Mouse (Mus musculus) G1E-ER4 (cell line): Measurements from ENCODE around the gene Pcnx4. TPM values are rescaled to one million over a fixed set of nuclear protein-coding genes. Genes with fewer than 3 reads are reported as not detected.

Experiments
- GATA1 ChIP-seq: IDR thresholded peaks from one replicate; pipeline ENCODE4 v1.8.0; 2012; ENCODE audit warnings: low read length, inconsistent platforms
- polyA plus RNA-seq: library from polyadenylated mRNA; stranded (reverse); fragments of >175 nt; gene quantifications from 2 replicates; pipeline ENCODE4 v1.2.3, GENCODE M21; 2012

Gene Pcnx4
- 0.96 and 1.3 TPM in 2 replicates for polyA plus RNA-seq

- TF ChIP-seq GATA1: no peak
Measured at GRCm38 (mm10) chr12:72536021-72536597, at the start of gene Pcnx4. Gene Pcnx4, plus strand, starts transcription at chr12:72536383.

DNA sequence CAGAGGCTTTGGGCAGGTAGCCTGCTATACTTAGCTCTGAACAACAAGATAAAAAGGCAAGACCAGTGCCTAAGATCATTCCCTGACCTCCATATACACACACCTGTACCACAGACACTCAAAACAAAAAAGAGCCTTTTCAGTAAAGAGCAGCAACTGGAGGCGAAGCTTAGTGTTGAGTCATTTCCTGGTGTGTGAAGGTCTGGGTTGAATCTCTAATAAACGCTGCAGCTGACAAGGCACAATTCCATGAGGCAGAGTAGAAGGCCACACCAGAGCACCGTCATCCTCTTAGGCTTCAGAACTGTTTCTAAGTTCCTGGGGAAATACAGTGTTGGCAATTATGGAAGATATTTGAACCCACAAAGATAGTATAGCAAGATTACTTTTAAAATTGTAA, 48.7 kb upstream of the Pcnx4 start:
- TF ChIP-seq GATA1: no peak

GRCm38 (mm10) chr12:72489995-72490394, 46.2 kb upstream of the Pcnx4 start:
- TF ChIP-seq GATA1: no peak

GRCm38 (mm10) chr12:72491063-72491719, 45.0 kb upstream of the Pcnx4 start:
- TF ChIP-seq GATA1: no peak

DNA sequence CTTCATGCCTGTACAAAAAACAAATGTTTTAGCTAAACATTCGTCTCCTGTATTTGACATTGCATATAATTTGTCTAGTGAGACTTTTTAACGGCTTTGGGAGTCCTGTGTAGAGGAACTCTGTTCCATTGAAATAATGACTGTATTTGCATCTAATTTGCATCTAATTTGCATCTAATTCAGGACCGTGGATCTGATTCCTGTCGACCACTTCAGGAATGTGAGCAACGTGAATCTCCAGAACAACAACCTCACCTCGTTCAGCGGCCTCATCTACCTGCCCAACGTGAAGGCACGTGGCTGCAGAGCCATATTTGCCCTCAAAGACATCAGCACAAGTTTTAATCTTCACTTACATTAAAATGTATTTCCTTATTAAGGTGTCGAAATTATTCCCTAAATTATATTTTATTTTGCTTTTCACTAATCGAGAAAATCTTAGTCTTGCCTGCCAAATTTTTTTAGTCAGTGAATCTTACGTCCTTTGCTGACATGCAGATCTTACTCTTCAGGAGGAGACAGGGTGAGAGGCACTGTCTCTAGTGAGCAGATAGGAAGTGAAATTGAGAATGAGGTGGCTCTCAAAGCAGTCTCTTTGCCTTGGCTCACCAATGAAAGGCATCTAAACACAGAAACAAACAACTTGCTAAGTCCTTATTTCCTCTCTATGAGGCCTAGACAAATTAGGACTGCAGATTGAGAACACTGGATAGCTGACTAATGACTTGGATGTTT, 39.1 kb upstream of the Pcnx4 start:
- no peak for TF ChIP-seq GATA1

GRCm38 (mm10) chr12:72509606-72510005, 26.6 kb upstream of the Pcnx4 start:
- no peak for TF ChIP-seq GATA1

DNA sequence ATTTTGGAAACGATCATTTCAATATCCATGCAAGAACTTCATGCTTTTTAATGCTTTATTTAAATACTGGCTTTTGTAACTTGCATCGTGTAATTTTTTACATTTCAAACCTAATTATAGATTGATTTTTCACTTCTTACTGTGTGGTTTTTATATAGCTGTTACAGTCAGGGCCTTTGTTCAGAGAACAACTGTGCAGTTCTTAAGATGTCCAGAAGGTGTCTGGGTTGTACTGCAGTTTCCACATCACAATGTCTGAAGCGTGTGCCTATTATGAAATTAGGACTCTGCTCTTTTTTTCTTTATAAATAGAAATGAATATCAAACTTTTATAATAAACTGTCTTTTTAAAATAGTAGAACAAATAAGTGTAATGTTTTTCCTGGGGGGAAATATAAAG, 20.7 kb upstream of the Pcnx4 start:
- TF ChIP-seq GATA1: no peak

GRCm38 (mm10) chr12:72518114-72518728, 18.0 kb upstream of the Pcnx4 start:
- no peak for TF ChIP-seq GATA1

DNA sequence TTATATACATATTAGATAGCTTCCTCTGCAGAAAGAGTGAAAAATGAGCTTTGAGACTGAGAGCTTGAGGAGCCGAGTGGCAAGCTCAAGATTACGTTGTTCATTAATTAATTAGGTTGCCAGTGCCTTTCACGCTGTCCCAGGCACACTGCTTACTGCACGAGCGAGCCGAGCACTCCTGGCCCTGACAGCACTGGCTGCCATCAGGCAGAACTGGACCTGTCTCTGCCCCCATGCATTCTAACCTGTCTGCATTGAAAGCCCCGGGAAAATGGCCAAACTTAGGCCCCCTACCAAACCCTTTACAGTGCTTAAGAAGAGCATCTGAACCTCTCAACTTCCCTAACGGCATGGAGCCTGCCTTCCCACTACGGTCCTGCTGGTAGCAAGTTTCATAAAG, 16.8 kb upstream of the Pcnx4 start:
- no peak for TF ChIP-seq GATA1

GRCm38 (mm10) chr12:72519855-72520254, 16.3 kb upstream of the Pcnx4 start:
- TF ChIP-seq GATA1: no peak

GRCm38 (mm10) chr12:72520645-72521044, 15.5 kb upstream of the Pcnx4 start:
- no peak for TF ChIP-seq GATA1

DNA sequence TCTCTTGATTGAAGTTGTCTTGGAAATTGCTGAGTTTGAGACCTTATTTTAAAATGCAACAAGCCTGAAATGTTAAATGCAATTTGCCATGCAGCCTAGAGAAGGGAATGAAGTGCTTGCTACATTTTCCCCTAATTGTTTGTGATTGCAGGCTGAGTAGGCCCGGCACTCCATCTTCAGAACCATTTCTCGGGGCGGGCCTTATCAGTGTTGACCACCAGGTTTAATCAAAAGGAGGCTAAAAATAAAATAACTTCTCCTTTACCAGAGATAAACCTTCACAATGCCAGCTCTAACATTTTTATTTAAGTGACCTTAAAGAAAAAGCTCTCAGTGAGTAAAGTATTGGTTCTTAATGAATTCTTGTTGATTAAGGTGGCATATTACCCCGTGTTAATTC, 10.6 kb upstream of the Pcnx4 start:
- no peak for TF ChIP-seq GATA1

GRCm38 (mm10) chr12:72532303-72532702, 3.9 kb upstream of the Pcnx4 start:
- TF ChIP-seq GATA1: no peak

GRCm38 (mm10) chr12:72533986-72534385, 2.2 kb upstream of the Pcnx4 start:
- no peak for TF ChIP-seq GATA1

- no peak for TF ChIP-seq GATA1
Measured at GRCm38 (mm10) chr12:72535599-72535998, 584 bp upstream of the Pcnx4 start.

DNA sequence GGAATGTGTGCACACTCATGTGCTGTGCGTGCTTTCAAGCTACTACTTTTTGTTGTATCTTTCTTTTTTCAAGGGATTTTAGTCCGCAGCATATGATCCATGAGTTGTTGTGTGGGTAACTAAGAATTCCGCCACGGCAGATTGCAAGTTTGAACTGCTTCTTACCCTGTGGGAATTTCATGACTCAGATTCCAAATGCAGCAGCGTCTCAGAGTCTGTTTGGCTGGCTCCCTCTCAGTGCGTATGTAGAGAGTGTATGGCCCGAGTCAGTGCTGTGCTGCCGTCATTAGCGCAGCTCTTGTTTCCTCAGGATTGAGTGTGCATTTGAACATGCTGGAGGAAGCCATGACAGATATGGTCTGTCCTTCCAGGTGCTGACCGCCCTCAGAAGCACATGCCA, 2.4 kb downstream of the Pcnx4 start:
- no peak for TF ChIP-seq GATA1
